Mouse (Mus musculus) olfactory bulb, adult 2 months (tissue): ENCODE data around the gene Plk2. TPM values are rescaled to one million over a fixed set of nuclear protein-coding genes. Genes with fewer than 3 reads are reported as not detected.

ENCODE experiments used
- H3K27ac ChIP-seq: fragments of 200-500 bp; 2 replicates; pipeline ENCODE4 v1.5.1; 2012; ENCODE audit warnings: low read depth, low read length; ENCODE audit not compliant: insufficient read depth
- H3K4me1 ChIP-seq: fragments of 200-500 bp; 2 replicates; pipeline ENCODE4 v1.6.1; 2012; ENCODE audit warnings: low read length; ENCODE audit not compliant: control insufficient read depth, insufficient read depth
- H3K4me3 ChIP-seq: fragments of 200-500 bp; 2 replicates; pipeline ENCODE4 v1.5.1; 2012; ENCODE audit warnings: mild to moderate bottlenecking, low read depth, low read length, moderate library complexity; ENCODE audit not compliant: insufficient read depth
- CTCF ChIP-seq: fragments of 200-500 bp; IDR thresholded peaks from 2 replicates; pipeline ENCODE4 v1.5.1; 2012; ENCODE audit warnings: low read depth, mild to moderate bottlenecking, low read length, moderate library complexity; ENCODE audit not compliant: insufficient read depth
- POLR2A ChIP-seq: fragments of 200-500 bp; IDR thresholded peaks from 2 replicates; pipeline ENCODE4 v1.6.1; 2012; ENCODE audit warnings: mild to moderate bottlenecking, low read depth, low read length, moderate library complexity; ENCODE audit not compliant: insufficient read depth
- WGBS: fragments of 180-500 bp; shearing (Covaris S2); methylation state at CpG from one replicate; pipeline ENCODE4 v1.1.7; 2018; 5-methylcytosine and 5-hydroxymethylcytosine counted together
- polyA plus RNA-seq: library from polyadenylated mRNA; stranded (reverse); fragments of >200 nt; gene quantifications from 2 replicates; pipeline ENCODE4 v1.2.4, GENCODE M21; 2012; ENCODE audit warnings: low replicate concordance; ENCODE audit not compliant: missing spikeins, insufficient read depth, insufficient read length

Gene Plk2
- polyA plus RNA-seq, 1 experiment = not detected

DNA sequence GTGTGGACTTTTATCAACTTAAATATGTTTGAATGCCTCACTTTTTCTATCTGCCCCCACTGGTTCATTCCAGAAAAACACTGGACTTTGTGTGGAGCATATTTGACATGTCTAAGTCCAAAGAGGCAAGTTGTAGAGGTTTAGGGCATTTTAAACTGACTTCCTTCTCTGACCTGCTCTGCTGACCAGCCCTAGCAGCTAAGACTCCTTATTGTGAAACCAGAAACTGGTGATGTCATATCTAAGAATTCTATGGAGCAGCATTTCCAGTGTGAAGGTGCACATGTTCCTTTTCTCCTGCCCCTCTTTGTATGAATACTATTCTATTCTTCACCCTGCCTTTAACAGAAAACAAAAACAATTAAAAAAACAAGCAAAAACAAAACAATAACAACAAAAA lies 36.5 kb downstream of the Plk2 start:
- Histone ChIP-seq H3K4me3 (no peak overlapping the region), H3K27ac (no peak overlapping the region), H3K4me1 (0 out of 2 replicates have a peak, but pooled peaks cover 2% of the 10 kb centered on the region)
- TF ChIP-seq POLR2A (no peak), CTCF (no peak)

DNA sequence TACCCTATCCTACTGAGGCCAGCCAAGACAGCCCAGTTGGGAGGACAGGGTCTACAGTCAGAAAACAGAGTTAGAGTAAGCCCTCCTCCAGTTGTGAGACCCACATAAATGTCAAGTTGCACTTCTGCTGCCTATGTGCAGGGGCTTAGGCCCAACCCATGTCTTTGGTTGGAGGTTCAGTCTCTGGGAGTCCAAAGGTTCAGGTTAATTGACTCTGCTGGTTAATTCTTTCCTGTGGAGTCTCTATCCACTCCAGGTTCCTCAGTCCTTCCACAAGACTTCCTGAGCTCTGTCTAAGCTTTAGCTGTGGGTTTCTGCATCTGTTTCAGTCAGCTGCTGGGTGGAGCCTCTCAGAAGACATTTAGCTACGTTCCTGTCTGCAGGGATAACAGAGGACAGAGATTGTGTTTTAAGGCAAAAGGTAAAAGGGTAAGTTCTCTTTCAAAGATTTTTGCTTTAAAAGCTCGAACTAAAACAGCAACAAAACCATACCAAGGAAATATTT lies 37.3 kb downstream of the Plk2 start:
- 0 out of 2 replicates have a peak, but pooled peaks cover 2% of the 10 kb centered on the region for H3K4me1 ChIP-seq
- no peak for TF ChIP-seq POLR2A
- TF ChIP-seq CTCF = no peak

DNA sequence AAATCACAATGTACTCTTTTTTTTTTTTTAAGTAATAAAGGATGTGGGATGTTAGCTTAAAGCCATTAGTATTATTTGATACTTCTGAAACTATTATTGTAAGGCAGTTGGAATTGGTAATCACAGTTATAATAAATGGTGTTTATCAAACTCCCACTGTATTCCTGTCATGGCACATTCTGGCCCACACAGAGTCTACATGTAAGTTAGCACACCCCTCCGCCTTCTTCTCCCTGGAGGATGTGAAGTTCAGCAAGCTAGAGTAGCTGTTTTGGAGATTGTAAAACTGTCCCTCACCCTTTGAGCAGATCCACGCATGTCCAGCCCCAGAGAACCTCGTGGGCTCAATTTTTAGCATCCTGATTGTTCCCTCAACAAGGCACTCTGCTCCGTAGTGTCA lies 37.8 kb downstream of the Plk2 start:
- H3K27ac ChIP-seq = no peak overlapping the region
- H3K4me1 ChIP-seq = 0 out of 2 replicates have a peak, but pooled peaks cover 2% of the 10 kb centered on the region
- TF ChIP-seq POLR2A = no peak
- 78% methylated on average over 4 of the region's 4 CpGs for WGBS
- H3K4me3 ChIP-seq = no peak overlapping the region

More for the DNA sequence above, 37.3 kb downstream of the Plk2 start:
- Histone ChIP-seq H3K4me3 (no peak overlapping the region), H3K27ac (no peak overlapping the region)
- 69% methylated on average over 2 of the region's 2 CpGs for WGBS

DNA sequence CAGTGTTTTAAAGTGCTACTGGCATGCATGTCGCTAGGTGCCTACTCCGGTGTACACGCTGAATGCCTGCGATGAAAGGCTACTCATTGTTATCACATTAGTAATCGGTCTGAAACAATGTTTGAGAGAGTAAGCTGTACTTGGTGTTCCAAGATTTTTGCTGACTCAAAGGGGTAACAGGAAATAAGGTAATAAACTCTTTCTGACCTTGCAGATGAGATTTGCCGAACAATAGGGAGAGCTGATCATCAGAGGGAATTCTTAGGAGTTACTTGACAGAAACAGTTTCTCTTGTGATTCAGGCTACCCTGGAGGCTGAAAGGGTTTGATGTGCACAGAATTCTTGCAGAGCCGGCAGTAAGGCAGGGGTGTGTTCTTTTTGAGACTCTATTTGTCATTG lies 41.8 kb downstream of the Plk2 start:
- no peak overlapping the region for H3K27ac ChIP-seq
- 0 out of 2 replicates have a peak, but pooled peaks cover 2% of the 10 kb centered on the region for H3K4me1 ChIP-seq
- H3K4me3 ChIP-seq = no peak overlapping the region
- TF ChIP-seq POLR2A (no peak), CTCF (no peak)
- WGBS = 77% methylated on average over 7 of the region's 7 CpGs

DNA sequence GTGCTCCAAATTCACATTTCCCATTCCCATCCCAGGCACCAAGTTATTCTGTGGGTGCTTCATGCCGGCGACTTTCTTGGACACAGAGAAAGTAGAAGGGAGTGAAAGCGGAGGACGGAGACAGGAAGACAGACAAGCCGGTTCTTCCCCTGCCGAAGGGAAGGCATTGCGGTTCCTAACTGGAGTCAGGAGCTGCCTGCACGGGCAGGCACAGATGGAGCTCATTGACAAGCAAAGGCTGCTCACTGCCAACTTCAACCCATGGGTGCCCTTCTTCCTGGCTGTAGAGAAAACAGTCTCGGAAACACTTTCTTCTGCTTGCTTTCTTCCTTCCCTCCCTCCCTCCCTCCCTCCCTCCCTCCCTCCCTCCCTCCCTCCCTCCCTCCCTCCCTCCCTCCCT lies 43.8 kb downstream of the Plk2 start:
- WGBS = 89% methylated on average over 9 of the region's 9 CpGs
- Histone ChIP-seq H3K27ac (no peak overlapping the region), H3K4me1 (no peaks in the 10 kb centered on the region), H3K4me3 (no peak overlapping the region)
- no peak for TF ChIP-seq CTCF
- no peak for TF ChIP-seq POLR2A

DNA sequence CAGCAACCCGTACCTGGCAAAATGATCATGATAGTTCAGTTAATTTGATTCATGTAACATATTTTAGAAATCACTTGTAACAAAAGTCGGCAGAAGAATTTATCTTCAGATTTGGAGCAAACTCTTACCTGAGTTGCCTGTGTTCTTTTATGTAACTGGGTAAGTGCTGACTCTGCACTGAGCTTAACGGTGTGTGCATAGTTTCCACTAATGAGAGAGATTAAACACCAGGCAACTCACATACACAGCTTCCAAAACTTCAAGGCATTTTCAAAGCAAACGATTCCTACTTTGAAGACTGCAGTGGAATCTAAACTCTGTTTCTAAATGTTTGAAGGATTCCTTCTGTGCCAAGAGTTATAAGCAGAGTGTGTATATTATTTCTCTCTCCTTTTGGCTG lies 49.5 kb downstream of the Plk2 start:
- TF ChIP-seq CTCF (no peak), POLR2A (no peak)
- H3K4me3 ChIP-seq = no peak overlapping the region
- H3K27ac ChIP-seq = no peak overlapping the region
- no peaks in the 10 kb centered on the region for H3K4me1 ChIP-seq
- 75% methylated on average over 4 of the region's 4 CpGs for WGBS

DNA sequence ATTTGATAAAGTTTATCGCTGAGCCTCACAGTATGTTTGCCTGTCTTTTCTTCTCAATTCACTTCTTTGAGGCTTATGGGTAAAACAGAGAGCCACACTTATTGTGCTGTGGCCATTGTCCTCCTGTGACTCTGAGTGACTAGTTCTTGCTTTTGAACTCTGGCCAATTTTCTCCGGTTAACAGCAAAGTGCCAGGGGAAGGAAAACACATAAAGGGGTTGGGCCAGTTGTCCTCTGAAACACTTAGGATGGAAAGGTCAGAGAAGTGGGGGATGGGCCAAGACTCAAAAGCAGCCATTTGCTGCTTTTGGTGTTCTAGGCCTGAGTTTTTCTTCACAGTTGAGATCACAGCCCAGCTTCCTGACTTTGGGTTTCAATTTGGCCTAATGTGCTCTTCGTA lies 50.0 kb downstream of the Plk2 start:
- no peak for TF ChIP-seq POLR2A
- TF ChIP-seq CTCF = no peak
- WGBS = 59% methylated on average over 3 of the region's 3 CpGs
- H3K4me1 ChIP-seq = no peaks in the 10 kb centered on the region
- H3K4me3 ChIP-seq = no peak overlapping the region
- no peak overlapping the region for H3K27ac ChIP-seq

DNA sequence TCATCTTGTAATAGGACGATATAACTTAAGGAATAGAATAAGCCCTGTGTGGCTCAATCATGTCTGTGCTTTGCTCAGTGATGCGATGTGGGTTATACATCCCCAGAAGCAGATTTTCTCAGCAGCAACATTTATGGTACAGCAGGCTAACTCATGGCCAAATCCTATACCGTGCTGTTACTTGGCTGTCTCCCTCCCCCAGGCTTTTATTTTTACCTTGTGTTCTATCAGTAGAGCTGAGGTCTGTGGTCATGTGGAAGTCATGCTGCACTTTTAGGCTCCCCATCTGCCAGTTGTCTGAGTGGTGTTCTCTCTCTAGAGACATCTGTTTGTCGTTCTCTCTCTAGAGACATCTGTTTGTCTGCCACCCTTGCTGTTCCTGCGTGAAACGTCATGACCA lies 51.6 kb downstream of the Plk2 start:
- no peak overlapping the region for H3K27ac ChIP-seq
- H3K4me3 ChIP-seq = no peak overlapping the region
- WGBS = 95% methylated on average over 6 of the region's 6 CpGs
- no peaks in the 10 kb centered on the region for H3K4me1 ChIP-seq
- TF ChIP-seq CTCF (no peak), POLR2A (no peak)

DNA sequence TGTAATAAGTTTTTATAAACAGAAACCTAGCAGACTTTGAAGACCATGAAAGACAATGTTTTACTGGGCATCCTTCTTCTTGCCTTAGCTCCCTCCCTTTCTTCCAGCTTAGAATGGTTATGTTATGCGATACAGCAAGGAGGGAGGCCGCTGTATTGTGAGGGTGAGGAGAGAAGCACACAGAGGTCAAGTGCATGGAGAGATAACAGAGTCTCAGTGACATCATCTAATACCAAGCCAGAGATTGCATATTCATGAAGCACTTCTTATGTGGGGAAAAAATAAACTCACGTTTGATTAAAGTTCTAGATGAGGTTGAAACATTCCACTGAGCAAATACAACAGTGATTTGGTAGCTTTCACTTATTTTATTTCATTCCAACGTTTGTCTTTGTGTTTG lies 55.2 kb downstream of the Plk2 start:
- 63% methylated on average over 4 of the region's 4 CpGs for WGBS
- H3K4me1 ChIP-seq = no peaks in the 10 kb centered on the region
- no peak overlapping the region for H3K4me3 ChIP-seq
- TF ChIP-seq POLR2A (no peak), CTCF (no peak)
- H3K27ac ChIP-seq = no peak overlapping the region

Other genes with a start within 250 kb of the Plk2 start
- gene Rab3c, start 114.0 kb upstream of the Plk2 start, polyA plus RNA-seq = 54.1 TPM in 1 of 2 replicates, not detected in the other
- not detected in 2 replicates for gene Gapt, start 37.8 kb upstream of the Plk2 start, polyA plus RNA-seq